Mouse (Mus musculus) hindbrain, embryonic 13.5 days (tissue): ENCODE results near the gene Thumpd1. TPM values are rescaled to one million over a fixed set of nuclear protein-coding genes. Genes with fewer than 3 reads are reported as not detected.

Experiments used
- polyA plus RNA-seq: library from polyadenylated mRNA; unstranded; fragments of >200 nt; fragmentation: Nextera tagmentation; extraction: Ambion mirVana; gene quantifications from 2 replicates; pipeline ENCODE4 v1.2.1, GENCODE M21; 2015

Gene Thumpd1
- polyA plus RNA-seq, 1 experiment from 2014 or later: 76.6 TPM

Other genes with a start within 250 kb of the Thumpd1 start
- not detected in 2 replicates for gene Umod, start 241.5 kb downstream of the Thumpd1 start, polyA plus RNA-seq
- gene Acsm5, start 201.3 kb downstream of the Thumpd1 start, polyA plus RNA-seq: not detected in 2 replicates
- gene Pdilt, start 197.3 kb downstream of the Thumpd1 start, polyA plus RNA-seq: 0.14 and 0.32 TPM in 2 replicates
- not detected in 2 replicates for gene Acsm2, start 166.5 kb downstream of the Thumpd1 start, polyA plus RNA-seq
- gene Acsm1, start 113.8 kb downstream of the Thumpd1 start, polyA plus RNA-seq: not detected in 2 replicates
- not detected in 2 replicates for gene Acsm4, start 30.8 kb downstream of the Thumpd1 start, polyA plus RNA-seq
- gene Acsm3, start 40.1 kb upstream of the Thumpd1 start, polyA plus RNA-seq: 0.21 TPM in 1 of 2 replicates, not detected in the other
- gene Rexo5, start 73.2 kb upstream of the Thumpd1 start, polyA plus RNA-seq: 9.6 and 11.3 TPM in 2 replicates
- 18.5 and 18.8 TPM in 2 replicates for gene Eri2, start 73.3 kb upstream of the Thumpd1 start, polyA plus RNA-seq
- gene Lyrm1, start 175.1 kb upstream of the Thumpd1 start, polyA plus RNA-seq: 18.9 and 20.3 TPM in 2 replicates
- 17.7 and 18.9 TPM in 2 replicates for gene Dcun1d3, start 175.5 kb upstream of the Thumpd1 start, polyA plus RNA-seq